Mouse (Mus musculus) layer of hippocampus, adult 9-11 months (tissue): ENCODE measurements around the gene Mdga1.
A peak's percentile ranks its signal among the peaks of the same experiment; 100 is the strongest.

Experiments used
- DNase-seq: peaks from one replicate; pipeline ENCODE4 v3.0.0; 2022

Gene Mdga1

GRCm38 (mm10) chr17:29883351-29883750 is 86.5 kb downstream of the Mdga1 start:
- no peak for DNase-seq

DNA sequence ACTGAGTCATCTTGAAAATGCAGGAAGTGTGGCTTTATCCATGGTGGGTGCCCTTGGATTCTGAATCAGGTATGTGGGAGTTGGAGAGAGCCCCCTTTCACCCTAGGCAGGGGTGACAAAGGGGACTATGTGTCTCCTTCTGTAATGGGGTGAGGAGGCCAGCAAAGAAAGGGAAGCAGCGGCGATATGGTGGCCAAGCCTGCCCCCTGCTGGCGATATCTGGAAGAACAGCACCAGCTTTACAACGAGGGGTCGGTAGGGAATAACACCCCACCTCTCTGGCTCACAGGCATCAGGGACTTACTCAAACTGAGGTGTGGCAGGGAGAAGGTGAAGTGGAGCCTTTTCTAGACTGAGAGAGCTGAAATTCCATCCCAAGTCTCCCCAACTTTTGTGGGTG is 87.0 kb downstream of the Mdga1 start:
- no peak for DNase-seq

DNA sequence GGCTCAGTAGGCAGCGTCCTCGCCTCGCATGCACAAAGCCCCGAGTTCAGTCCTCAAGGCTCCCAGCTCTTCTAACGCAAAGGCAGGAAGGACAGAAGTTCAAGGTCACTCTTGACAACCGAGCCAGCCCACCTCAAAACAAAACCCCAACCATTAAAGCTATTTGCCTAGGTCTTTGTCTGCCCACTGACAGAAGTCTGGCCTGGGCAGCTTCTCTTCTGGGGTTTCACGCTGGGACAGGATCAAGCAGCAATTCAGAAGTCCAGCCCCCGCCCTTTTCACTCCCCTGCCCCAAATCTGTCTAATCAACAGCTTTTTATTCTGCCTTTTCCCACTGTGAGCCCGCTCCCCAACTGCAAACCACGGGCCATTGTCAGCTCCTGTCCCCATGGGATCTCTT is 89.6 kb downstream of the Mdga1 start:
- DNase-seq, result no peak

- DNase-seq, result no peak
These were observed 90.9 kb downstream of the Mdga1 start for GRCm38 (mm10) chr17:29878990-29879389.

GRCm38 (mm10) chr17:29874082-29874679 is 95.7 kb downstream of the Mdga1 start:
- no peak for DNase-seq

DNA sequence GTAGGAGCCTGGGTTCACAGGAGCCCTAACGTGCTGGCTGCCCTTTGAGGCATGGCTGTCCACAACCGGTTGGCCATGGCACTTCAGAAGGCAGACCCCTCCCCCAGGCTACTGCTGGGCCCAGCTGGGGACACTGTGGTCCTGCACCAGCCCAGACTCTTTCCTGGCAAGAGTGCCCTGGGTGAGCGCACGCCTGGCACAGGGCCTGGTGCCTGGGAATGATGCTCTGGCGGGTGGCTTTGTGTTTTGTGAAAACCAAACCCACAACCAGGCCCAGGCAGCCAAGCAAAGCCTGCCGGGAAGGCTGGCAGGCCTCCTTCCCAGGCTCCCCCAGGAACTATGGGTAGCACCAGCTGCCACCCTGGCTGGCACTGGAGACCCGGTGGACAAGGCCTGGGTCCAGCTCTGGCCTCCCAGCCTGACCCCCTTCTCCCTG is 96.3 kb downstream of the Mdga1 start:
- DNase-seq, result peak; percentile 96

- DNase-seq, result no peak
These were observed 99.6 kb downstream of the Mdga1 start for GRCm38 (mm10) chr17:29870316-29870715.

DNA sequence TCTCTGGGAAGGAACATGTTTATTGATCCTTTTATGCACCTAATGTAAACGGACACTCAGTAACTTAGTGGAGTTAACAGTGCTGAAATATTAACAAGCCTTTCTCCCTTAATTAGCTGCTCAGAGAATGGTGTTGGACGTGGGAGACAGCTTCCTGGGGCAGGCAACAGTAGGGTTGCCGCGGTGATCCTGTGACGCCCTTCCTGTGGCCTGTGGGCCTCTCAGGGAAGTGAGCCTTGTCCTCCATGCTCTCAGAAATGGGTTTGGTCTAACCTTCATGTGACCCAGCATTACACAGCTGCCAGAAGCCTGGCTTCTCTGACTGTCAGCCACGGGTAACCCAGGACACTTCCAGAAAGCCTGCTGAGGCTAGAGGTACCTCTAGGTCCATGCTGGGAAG is 104.0 kb downstream of the Mdga1 start:
- DNase-seq, result no peak

GRCm38 (mm10) chr17:29864440-29864839 is 105.4 kb downstream of the Mdga1 start:
- DNase-seq, result no peak

GRCm38 (mm10) chr17:29859788-29860283 is 110.1 kb downstream of the Mdga1 start:
- no peak for DNase-seq

DNA sequence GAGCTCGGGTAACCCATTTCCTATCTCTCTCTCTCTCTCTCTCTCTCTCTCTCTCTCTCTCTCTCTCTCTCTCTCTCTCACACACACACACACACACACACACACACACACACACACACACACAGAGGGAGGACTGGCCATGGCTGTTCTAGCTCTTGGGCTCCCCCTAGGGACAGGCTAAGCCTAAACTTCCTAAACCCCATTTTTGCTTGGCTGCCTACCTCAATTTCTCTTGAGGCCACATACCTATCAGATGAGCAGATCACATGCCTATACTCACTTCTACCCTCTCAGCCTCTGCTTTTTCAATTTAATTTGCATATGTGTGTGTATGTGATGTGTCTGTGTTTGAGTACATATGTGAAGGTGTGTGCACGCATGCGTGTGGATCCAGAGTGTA is 111.1 kb downstream of the Mdga1 start:
- no peak for DNase-seq

- DNase-seq, result no peak
These were observed 113.9 kb downstream of the Mdga1 start for GRCm38 (mm10) chr17:29855702-29856580.

DNA sequence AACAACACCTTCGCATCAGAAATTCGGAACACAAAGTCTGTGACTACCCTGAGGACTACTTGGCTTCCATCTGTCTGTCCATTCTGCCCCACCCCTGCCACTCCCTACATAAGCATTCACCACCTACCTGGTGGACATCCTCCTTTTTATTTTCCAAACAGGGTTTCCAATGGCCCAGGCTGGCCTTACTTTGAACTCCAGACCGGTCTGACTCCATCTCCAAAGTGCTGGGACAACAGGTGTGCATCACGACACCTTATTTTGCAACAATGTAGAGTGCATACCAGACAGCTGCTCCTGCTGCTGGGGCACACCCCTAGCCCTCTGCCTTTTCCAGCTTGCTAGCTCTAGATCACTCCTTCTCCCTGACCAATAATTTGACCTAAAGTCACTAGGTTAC is 115.1 kb downstream of the Mdga1 start:
- no peak for DNase-seq

GRCm38 (mm10) chr17:29854388-29854787 is 115.5 kb downstream of the Mdga1 start:
- DNase-seq, result no peak

GRCm38 (mm10) chr17:29852846-29853486 is 116.9 kb downstream of the Mdga1 start:
- peak; percentile 64 for DNase-seq

DNA sequence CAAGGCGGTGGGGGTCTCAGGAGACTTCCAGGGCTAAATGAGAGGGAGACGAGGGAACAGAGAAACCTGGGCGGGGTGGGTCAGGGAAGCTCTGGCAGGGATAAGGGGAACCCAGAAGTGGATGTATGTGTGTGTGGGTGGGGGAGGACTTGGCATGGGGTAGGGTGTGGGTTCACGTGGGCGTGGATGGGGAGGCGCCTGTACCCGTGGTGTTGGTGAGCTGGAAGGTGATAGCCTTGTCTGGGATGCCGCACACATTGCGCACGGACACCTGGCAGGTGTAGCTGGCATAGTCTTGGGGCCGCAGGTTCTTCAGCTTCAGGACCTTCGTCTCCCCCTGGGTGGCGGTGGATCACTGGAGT is 120.5 kb downstream of the Mdga1 start:
- no peak for DNase-seq

DNA sequence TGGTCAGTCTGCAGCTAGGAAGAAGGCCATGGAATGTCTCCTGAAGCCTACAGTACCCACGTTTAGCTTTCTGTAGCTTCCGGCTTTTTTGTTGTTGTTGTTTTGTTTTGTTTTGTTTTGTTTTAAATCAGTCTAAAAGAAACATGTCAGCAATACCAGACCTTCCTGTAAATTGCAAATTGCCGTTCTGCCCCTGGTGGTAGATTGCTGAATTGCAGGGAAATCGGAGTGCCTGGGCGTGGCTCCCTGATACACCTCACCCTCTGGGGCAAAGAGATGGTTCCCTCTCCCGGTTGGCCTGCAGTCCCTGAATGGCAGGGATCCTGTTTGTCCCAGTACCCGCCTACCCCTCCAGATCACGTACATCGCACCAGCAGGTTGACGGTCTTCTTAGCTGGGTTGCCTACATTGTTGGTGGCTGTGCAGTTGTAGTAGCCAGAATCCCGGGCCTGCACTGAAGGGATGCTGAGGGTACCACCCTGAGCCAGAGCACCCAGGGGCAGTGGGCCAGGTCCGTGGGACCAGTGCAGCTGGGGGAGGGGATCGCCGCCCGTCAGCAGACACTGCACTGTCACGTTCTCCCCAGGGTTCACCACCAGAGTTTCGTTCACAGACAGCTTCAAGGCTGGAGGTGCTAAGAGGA is 121.0 kb downstream of the Mdga1 start:
- no peak for DNase-seq

DNA sequence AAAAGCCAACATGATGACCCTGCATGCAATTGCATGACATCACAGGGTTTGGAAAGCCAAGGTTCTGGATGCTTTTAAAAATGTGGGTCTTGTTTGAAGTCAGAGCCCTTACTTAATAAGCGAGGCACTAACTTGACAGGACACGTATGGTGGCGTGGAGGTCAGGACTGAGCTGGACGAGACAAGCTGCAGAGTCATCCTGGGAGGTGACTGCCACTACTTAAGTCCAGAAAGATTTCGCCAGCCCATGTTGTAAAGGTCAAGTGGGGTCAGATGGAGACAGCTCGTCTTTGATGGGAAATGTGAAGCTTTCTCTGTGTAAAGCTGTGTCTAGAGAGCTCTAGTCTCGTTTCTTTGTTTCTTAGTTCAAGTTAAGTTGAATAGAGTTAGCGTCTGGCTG is 122.6 kb downstream of the Mdga1 start:
- no peak for DNase-seq

DNA sequence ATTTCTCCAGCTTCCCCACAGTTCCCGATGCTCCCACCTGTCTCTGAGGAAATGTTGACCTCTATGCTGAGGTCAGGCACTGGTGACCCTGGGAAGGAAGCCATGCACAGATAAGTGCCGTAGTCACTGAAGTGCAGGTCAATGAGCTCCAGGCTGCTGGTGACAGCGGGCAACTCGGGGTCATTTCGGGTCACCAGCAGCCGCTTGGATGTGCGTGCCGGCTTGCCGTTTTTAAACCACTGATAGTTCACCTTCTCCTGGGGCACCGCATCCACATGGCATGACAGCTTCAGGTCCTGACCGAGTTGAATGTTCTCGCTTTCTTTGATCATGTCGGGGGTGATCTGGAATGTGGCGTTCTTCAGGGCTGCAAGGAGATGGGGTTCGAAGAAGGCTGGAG is 123.6 kb downstream of the Mdga1 start:
- DNase-seq, result no peak

DNA sequence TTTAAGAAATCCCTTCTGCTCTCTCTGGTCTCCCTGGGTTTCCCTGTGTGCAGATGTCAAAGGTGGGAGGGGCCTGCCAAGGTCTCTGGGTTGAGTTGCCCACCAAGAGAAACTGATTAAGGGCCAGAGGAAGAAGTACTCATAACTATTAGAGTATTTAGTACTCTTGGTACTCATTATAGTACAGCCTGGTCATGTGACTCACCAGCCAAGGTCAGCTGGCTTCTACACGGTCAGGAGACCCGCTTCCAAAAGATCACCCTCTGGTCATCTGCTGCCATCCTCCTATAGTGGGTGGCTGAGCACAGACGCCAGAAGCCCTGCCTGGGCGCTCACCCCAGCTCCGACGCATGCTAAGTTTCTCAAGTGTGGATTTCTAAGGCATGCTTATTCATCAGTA is 124.9 kb downstream of the Mdga1 start:
- no peak for DNase-seq

DNA sequence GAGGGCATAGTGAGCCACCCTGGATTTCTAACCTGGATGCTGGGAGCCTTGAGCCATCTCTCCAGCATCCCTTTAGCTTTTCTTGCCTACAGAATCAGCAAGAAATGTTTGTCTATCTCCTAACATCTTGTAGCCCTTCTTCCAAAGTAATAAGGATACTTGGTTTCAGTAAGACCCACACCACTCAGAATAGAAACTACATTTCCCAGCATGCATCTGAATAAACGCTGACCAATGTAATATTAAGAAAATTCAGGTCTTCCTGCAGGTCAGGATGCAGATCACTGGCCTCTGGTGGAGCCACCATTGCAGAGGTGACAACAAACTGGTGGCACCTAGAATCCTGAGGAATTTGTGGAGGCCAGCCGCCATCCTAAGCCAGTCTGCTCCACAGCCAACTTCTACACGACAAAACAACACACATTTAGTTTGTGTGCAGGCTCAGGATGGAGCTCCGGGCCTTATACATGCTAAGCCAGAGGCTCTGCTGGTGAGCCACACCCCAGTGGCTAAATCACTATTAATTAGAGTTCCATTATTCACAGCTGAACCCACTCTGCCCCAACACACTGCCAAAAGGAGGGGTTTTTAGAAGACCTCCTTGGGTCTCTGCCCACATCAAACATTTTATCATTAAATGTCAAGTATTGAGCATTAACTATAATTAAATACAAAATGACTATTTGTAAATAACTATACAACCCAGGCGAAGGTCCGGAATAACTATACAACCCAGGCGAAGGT is 126.3 kb downstream of the Mdga1 start:
- no peak for DNase-seq
